Mouse (Mus musculus) MEL (cell line): Measurements from ENCODE around the gene Dazl. TPM values are rescaled to one million over a fixed set of nuclear protein-coding genes. Genes with fewer than 3 reads are reported as not detected.

Experiments
- DNase-seq: peaks from one replicate; pipeline ENCODE4 v3.0.0; 2011; ENCODE audit warnings: low read depth, low spot score
- H3K27ac ChIP-seq: 2 replicates; pipeline ENCODE4 v1.5.1; 2012; ENCODE audit warnings: low read depth, mild to moderate bottlenecking, control low read depth, low read length, moderate library complexity; ENCODE audit not compliant: control insufficient read depth
- H3K27me3 ChIP-seq, 2 experiments: fragments of 150-350 bp in 1 of 2; sonication (generic) in 1 of 2; 2 replicates each; pipeline ENCODE4 v1.6.1; 2012; ENCODE audit warnings: low read length in 2 of 2, mild to moderate bottlenecking in 2 of 2, improper control_type of control experiment in 1 of 2, moderate library complexity in 1 of 2; ENCODE audit not compliant: insufficient read depth in 2 of 2, control insufficient read depth in 1 of 2
- H3K36me3 ChIP-seq, 2 experiments: 2 replicates each; pipeline ENCODE4 v1.6.1; 2012 to 2014; ENCODE audit warnings: low read length in 2 of 2, improper control_type of control experiment in 1 of 2, inconsistent platforms in 1 of 2, mild to moderate bottlenecking in 1 of 2; ENCODE audit not compliant: insufficient read depth in 2 of 2, control insufficient read depth in 1 of 2
- H3K4me1 ChIP-seq, 2 experiments: fragments of 150-350 bp in 1 of 2; sonication (generic) in 1 of 2; 2 replicates each; pipeline ENCODE4 v1.6.1; 2012; ENCODE audit warnings: low read length in 2 of 2, improper control_type of control experiment in 1 of 2, mild to moderate bottlenecking in 1 of 2; ENCODE audit not compliant: insufficient read depth in 2 of 2, control insufficient read depth in 1 of 2
- H3K4me3 ChIP-seq, 2 experiments: fragments of 150-350 bp in 1 of 2; sonication (generic) in 1 of 2; 2 replicates each; pipeline ENCODE4 v1.5.1; 2012; ENCODE audit warnings: low read depth in 2 of 2, low read length in 2 of 2, mild to moderate bottlenecking in 2 of 2, moderate library complexity in 2 of 2, control low read depth in 1 of 2, improper control_type of control experiment in 1 of 2; ENCODE audit not compliant: control insufficient read depth in 1 of 2, insufficient read depth in 1 of 2
- H3K79me2 ChIP-seq: 2 replicates; pipeline ENCODE4 v1.6.1; 2012; ENCODE audit warnings: mild to moderate bottlenecking, low read length, moderate library complexity; ENCODE audit not compliant: control insufficient read depth, poor library complexity, insufficient read depth
- H3K9ac ChIP-seq: 2 replicates; pipeline ENCODE4 v1.6.1; 2012; ENCODE audit warnings: low read depth, mild to moderate bottlenecking, control low read depth, low read length, moderate library complexity; ENCODE audit not compliant: control insufficient read depth, poor library complexity, severe bottlenecking
- H3K9me3 ChIP-seq: fragments of 150-350 bp; sonication (generic); replicated peaks from 2 replicates; pipeline ENCODE4 v1.6.1; 2012; ENCODE audit warnings: mild to moderate bottlenecking, low read length, improper control_type of control experiment, moderate library complexity; ENCODE audit not compliant: insufficient read depth
- CHD2 ChIP-seq: IDR thresholded peaks from 2 replicates; pipeline ENCODE4 v1.6.1; 2011; ENCODE audit warnings: low read length, improper control_type of control experiment
- CTCF ChIP-seq, 3 experiments: IDR thresholded peaks in 2 of 3; conservative IDR thresholded peaks in 1 of 3; 2 replicates each; pipeline ENCODE4 v1.5.1; 2011 to 2012; ENCODE audit warnings: low read length in 3 of 3, low read depth in 2 of 3, mild to moderate bottlenecking in 2 of 3, improper control_type of control experiment in 1 of 3, inconsistent platforms in 1 of 3, mixed read lengths in 1 of 3, moderate library complexity in 1 of 3; ENCODE audit not compliant: control insufficient read depth in 1 of 3, insufficient read depth in 1 of 3, poor library complexity in 1 of 3, severe bottlenecking in 1 of 3
- GATA1 ChIP-seq: IDR thresholded peaks from 2 replicates; pipeline ENCODE4 v1.6.1; 2011; ENCODE audit warnings: low read depth, low read length, improper control_type of control experiment
- JUND ChIP-seq: IDR thresholded peaks from 2 replicates; pipeline ENCODE4 v1.6.1; 2011; ENCODE audit warnings: low read depth, mild to moderate bottlenecking, improper control_type of control experiment, low read length
- MAFK ChIP-seq: IDR thresholded peaks from 2 replicates; pipeline ENCODE4 v1.6.1; 2011; ENCODE audit warnings: low read depth, mild to moderate bottlenecking, low read length, improper control_type of control experiment, borderline replicate concordance
- MAZ ChIP-seq: IDR thresholded peaks from 2 replicates; pipeline ENCODE4 v1.6.1; 2012; ENCODE audit warnings: low read depth, mild to moderate bottlenecking, inconsistent platforms, low read length, improper control_type of control experiment
- MYB ChIP-seq: IDR thresholded peaks from 2 replicates; pipeline ENCODE4 v1.6.1; 2011; ENCODE audit warnings: mild to moderate bottlenecking, low read depth, low read length, improper control_type of control experiment
- MYC ChIP-seq: IDR thresholded peaks from 2 replicates; pipeline ENCODE4 v1.6.1; 2011; ENCODE audit warnings: low read depth, mild to moderate bottlenecking, low read length, improper control_type of control experiment, moderate library complexity
- NELFE ChIP-seq: IDR thresholded peaks from 2 replicates; pipeline ENCODE4 v1.6.1; 2011; ENCODE audit warnings: low read depth, low read length, improper control_type of control experiment
- NRF1 ChIP-seq: IDR thresholded peaks from 2 replicates; pipeline ENCODE4 v1.6.1; 2014; ENCODE audit warnings: low read depth, mild to moderate bottlenecking, inconsistent platforms, low read length, improper control_type of control experiment, moderate library complexity; ENCODE audit not compliant: poor library complexity, insufficient read depth, severe bottlenecking
- POLR2AphosphoS2 ChIP-seq: IDR thresholded peaks from 2 replicates; pipeline ENCODE4 v1.6.1; 2011; ENCODE audit warnings: low read length, improper control_type of control experiment
- RCOR1 ChIP-seq: IDR thresholded peaks from 2 replicates; pipeline ENCODE4 v1.6.1; 2012; ENCODE audit warnings: low read depth, mild to moderate bottlenecking, inconsistent platforms, low read length, improper control_type of control experiment
- SIN3A ChIP-seq: IDR thresholded peaks from 2 replicates; pipeline ENCODE4 v1.6.1; 2012; ENCODE audit warnings: low read length, improper control_type of control experiment, inconsistent platforms
- SMC3 ChIP-seq: IDR thresholded peaks from 2 replicates; pipeline ENCODE4 v1.6.1; 2011; ENCODE audit warnings: low read depth, low read length, improper control_type of control experiment
- TBP ChIP-seq: IDR thresholded peaks from 2 replicates; pipeline ENCODE4 v1.8.0; 2011; ENCODE audit warnings: low read depth, low read length, improper control_type of control experiment
- TCF12 ChIP-seq: IDR thresholded peaks from 2 replicates; pipeline ENCODE4 v1.6.1; 2014; ENCODE audit warnings: low read depth, mild to moderate bottlenecking, inconsistent platforms, low read length, improper control_type of control experiment, moderate library complexity
- UBTF ChIP-seq: IDR thresholded peaks from 2 replicates; pipeline ENCODE4 v1.6.1; 2012; ENCODE audit warnings: low read depth, mild to moderate bottlenecking, inconsistent platforms, low read length, improper control_type of control experiment, moderate library complexity, borderline replicate concordance; ENCODE audit not compliant: insufficient read depth
- USF1 ChIP-seq: IDR thresholded peaks from 2 replicates; pipeline ENCODE4 v1.6.1; 2014; ENCODE audit warnings: low read depth, mild to moderate bottlenecking, inconsistent platforms, low read length, improper control_type of control experiment, moderate library complexity
- USF2 ChIP-seq, 2 experiments: IDR thresholded peaks; 2 replicates each; pipeline ENCODE4 v1.6.1; 2011 to 2012; ENCODE audit warnings: improper control_type of control experiment in 2 of 2, low read length in 2 of 2, borderline replicate concordance in 1 of 2, inconsistent platforms in 1 of 2, low read depth in 1 of 2, mild to moderate bottlenecking in 1 of 2; ENCODE audit not compliant: insufficient read depth in 1 of 2
- ZC3H11A ChIP-seq: IDR thresholded peaks from 2 replicates; pipeline ENCODE4 v1.6.1; 2012; ENCODE audit warnings: low read depth, mild to moderate bottlenecking, inconsistent platforms, low read length, improper control_type of control experiment
- polyA plus RNA-seq, 2 experiments: library from polyadenylated mRNA; stranded (reverse) in 1 of 2; unstranded in 1 of 2; fragments of >175 nt in 1 of 2; fragments of >200 nt in 1 of 2; gene quantifications; 2 replicates each; pipeline versions ENCODE4 v1.2.1 to v1.2.4; 2012; ENCODE audit warnings: low replicate concordance in 2 of 2, low read depth in 1 of 2; ENCODE audit not compliant: insufficient read length in 2 of 2, insufficient read depth in 1 of 2, missing spikeins in 1 of 2
- total RNA-seq: library from RNA; depleted of rRNA; stranded (reverse); fragments of 300-350 nt; gene quantifications from 2 replicates; pipeline ENCODE4 v1.2.3, GENCODE M21; 2012

Gene Dazl
- total and polyA plus RNA-seq, 3 experiments = 0.10 to 1.4 TPM; not detected in 1

DNA sequence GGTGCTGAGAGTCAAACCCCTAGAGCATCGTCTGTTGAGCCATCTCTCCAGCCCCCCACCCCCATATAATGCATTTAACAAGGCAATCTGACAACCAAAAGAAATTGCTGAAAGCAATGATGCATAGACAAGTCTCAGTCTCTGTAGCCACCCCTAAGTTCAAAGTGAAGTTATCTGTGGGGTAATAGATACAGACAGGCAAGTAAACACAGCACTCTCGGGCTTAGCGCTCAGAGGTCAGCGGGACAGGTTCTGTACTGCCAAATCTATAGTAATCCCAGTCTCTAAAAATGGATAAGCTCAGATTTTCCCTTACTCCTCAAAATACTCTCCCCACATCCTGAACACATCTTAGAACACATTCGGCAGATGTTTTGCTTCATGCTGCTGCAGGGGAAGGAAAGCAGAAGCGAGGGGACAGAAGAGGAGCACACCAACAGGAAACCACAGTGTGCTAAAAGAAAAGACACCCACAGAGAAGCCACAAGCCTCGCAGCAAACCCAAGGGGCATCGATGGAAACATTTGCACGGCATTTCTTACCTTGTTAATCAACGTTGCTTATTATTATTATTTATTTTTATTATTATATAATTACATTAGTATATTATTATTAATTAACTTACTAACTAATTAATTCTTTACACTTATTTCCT is 16.8 kb upstream of the Dazl start:
- Histone ChIP-seq H3K27me3 (no peaks in the 10 kb centered on the region), H3K79me2 (no peaks in the 10 kb centered on the region), H3K9ac (no peak overlapping the region), H3K4me1 (peaks cover 0 to 2% of the 10 kb centered on the region in 2 experiments; a peak in 2 of 4 replicates), H3K4me3 (no peak overlapping the region), H3K9me3 (no peaks in the 10 kb centered on the region), H3K36me3 (no peaks in the 10 kb centered on the region), H3K27ac (no peak overlapping the region)
- TF ChIP-seq MYB = no peak
- no peak for TF ChIP-seq UBTF
- TF ChIP-seq CHD2 = no peak
- TF ChIP-seq POLR2AphosphoS2 = no peak
- no peak for TF ChIP-seq NRF1
- no peak for TF ChIP-seq JUND
- TF ChIP-seq SMC3 = no peak
- TF ChIP-seq TBP = no peak
- no peak for TF ChIP-seq RCOR1
- no peak for TF ChIP-seq USF2 (IDR thresholded peaks at IDR 0.05; ENCODE audit: borderline replicate concordance in 1 of 2, insufficient read depth in 1 of 2, low read depth in 1 of 2, low read length in 2 of 2)
- DNase-seq = no peak

DNA sequence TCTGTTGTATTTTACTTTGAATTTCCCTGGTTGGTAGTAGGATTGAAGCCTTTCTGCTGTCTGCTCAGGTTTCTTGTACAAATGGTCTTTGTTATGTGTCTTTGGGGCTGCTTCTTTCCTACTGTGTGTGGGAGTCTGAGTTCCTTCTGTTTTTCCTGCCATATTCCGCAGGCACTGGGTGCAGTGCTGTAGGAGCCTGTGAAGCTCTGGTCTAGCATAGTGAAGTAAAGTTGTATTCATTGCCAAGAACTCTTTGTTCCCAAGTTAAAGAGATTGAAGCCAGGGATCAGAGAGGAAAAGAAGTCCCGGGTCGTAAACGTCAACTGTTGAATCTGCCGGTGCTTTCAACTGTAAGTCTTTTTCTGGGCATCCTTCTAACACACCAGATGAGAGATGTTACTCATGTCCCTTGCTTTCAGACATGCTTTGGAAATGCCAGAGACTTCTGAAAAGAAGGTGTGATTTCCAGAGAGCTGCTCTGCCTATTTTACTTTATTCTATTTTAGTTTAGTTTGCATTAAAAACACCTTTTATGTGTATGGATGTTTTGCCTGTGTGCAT is 16.2 kb upstream of the Dazl start:
- no peaks in the 10 kb centered on the region for H3K9me3 ChIP-seq
- DNase-seq = no peak
- no peak overlapping the region for H3K4me3 ChIP-seq
- H3K79me2 ChIP-seq = no peaks in the 10 kb centered on the region
- H3K27ac ChIP-seq = no peak overlapping the region
- H3K27me3 ChIP-seq = no peaks in the 10 kb centered on the region
- H3K9ac ChIP-seq = no peak overlapping the region
- no peaks in the 10 kb centered on the region for H3K4me1 ChIP-seq
- H3K36me3 ChIP-seq = no peaks in the 10 kb centered on the region
- TF ChIP-seq SIN3A (no peak), TCF12 (no peak), MAZ (no peak), CTCF (IDR thresholded peaks at IDR 0.05 in 2 of 3, conservative IDR thresholded peaks at IDR 0.05 in 1 of 3; ENCODE audit: control insufficient read depth in 1 of 3, insufficient read depth in 1 of 3, low read depth in 2 of 3, low read length in 3 of 3, poor library complexity in 1 of 3, severe bottlenecking in 1 of 3) (no peak), TBP (no peak), MYC (no peak), UBTF (no peak), ZC3H11A (no peak), USF1 (no peak), NELFE (no peak), GATA1 (no peak), SMC3 (no peak), RCOR1 (no peak), MAFK (no peak), NRF1 (no peak)
